Mouse (Mus musculus) lung, adult 2 months (tissue): ENCODE results near the gene Cmtr1.

ENCODE experiments used
- CTCF ChIP-seq: fragments of 200-500 bp; IDR thresholded peaks from 2 replicates; pipeline ENCODE4 v1.5.1; 2011; ENCODE audit warnings: mild to moderate bottlenecking, low read length, control low read depth; ENCODE audit not compliant: insufficient read depth
- POLR2A ChIP-seq: fragments of 200-500 bp; IDR thresholded peaks from 2 replicates; pipeline ENCODE4 v1.6.1; 2011; ENCODE audit warnings: low read depth, mild to moderate bottlenecking, control low read depth, low read length, borderline replicate concordance; ENCODE audit errors: extremely low read depth

GRCm38 (mm10) chr17:29730510-29731265 lies 70.3 kb downstream of the Cmtr1 start:
- TF ChIP-seq CTCF = no peak
- TF ChIP-seq POLR2A = no peak
